Mouse (Mus musculus): ENCODE results near the gene Copz2.

DNA sequence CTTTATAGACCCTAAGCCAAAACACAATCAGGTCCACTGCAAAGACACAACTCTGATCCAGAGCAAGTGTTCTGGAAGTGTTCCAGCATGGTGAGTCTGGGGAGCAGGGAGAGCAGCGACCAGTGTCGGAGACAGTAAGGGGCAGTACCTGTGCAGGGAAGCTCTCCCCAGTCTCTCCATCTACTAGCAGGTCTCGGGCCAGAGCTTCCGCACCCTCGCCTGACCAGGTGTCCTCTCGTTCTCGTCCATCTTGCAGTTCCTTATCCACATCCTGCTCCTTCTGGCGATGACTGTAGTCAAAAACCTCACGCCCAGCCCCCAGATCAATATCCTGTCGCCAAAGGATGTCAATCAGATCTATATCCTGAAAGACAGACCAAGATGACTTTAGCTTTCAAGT lies 27.7 kb upstream of the Copz2 start:
- TF ChIP-seq POLR2A (IDR thresholded peaks at IDR 0.05; ENCODE audit: insufficient read depth, low read depth, low read length) (no peak), CTCF (IDR thresholded peaks at IDR 0.05; ENCODE audit: insufficient read depth, low read depth, low read length) (no peak)

Measured in olfactory bulb, adult 2 months (tissue).